Mouse (Mus musculus): ENCODE results near the gene Defa35. TPM values are rescaled to one million over a fixed set of nuclear protein-coding genes. Genes with fewer than 3 reads are reported as not detected.
"Not testable (repeated sequence)": the region's sequence is repeated elsewhere in the genome, so short reads cannot be mapped to it uniquely, and the experiment has no call there.

Defa35 gene
- not detected for total RNA-seq (2021)
- not detected in 2 replicates for polyA plus RNA-seq (2012; rRNA removed)
- long read RNA-seq = 0 reads

- DNase-seq = not testable (repeated sequence)
Observed at GRCm38 (mm10) chr8:21064738-21065137, at the start of gene Defa35. Gene Defa35, plus strand, starts transcription at chr8:21065038.

GRCm38 (mm10) chr8:21025245-21025644, 39.6 kb upstream of the Defa35 start, which contains the start of gene Defa21:
Gene Defa21, plus strand, starts transcription at chr8:21025545.
- not testable (repeated sequence) for DNase-seq

- DNase-seq = not testable (repeated sequence)
Observed at GRCm38 (mm10) chr8:21054747-21055146, 10.1 kb upstream of the Defa35 start, which contains the start of gene Defa23. Gene Defa23, plus strand, starts transcription at chr8:21055047.

DNA sequence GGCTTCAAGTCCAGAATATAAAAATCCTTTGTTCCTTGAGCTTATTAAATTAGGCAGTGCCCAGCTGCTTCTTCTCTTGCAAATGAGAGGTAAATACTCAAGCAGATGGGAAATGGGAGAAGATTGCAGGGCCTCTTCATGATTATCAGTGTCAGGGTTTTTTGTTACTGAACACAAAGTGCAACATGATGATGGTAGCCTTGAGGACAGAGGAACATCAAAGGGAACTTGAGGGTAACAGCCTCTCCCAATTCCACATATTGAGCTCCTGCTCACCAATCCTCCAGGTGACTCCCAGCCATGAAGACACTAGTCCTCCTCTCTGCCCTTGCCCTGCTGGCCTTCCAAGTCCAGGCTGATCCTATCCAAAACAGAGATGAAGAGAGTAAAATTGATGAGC, 19.3 kb downstream of the Defa35 start, which contains the start of gene Defa25:
Defa25 (plus strand) TSS at position 301 of the 400 bp plus-strand sequence.
- not testable (repeated sequence) for DNase-seq

DNA sequence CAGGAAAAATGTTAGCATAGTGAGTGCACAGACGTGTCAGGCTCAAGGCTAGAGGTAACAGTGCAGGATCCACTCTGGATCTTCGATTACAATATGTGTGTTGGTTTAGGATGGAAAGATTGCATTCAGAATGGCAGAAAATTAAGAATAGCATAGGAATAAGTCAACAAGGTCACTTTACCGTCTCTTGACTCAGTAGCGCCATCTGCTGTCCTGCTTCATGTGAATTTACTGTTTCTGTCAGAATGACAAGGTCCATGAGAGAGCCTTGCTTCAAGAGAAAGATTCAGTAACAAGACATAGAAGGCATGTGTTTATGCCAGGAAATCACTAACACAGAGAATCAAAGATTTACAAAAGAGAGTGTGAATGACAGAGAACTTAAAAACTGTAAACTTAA, 28.3 kb downstream of the Defa35 start:
- peak; percentile 19 for DNase-seq

DNA sequence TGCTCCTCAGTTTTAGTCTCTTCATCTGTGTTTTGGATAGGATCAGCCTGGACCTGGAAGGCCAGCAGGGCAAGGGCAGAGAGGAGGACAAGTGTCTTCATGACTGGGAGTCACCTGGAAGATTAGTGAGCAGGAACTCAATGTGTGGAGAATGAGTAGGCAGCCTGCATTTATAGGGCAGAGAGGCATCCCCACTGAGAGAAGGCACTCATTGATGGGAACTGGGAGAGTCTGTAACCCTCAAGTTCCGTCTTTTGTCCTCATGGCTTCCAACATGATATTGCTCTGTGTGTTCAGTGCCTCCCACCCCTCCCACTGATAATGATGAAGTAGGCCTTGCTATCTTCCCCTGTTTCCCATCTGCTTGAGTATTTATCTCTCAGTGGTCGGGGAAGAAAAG, 31.1 kb downstream of the Defa35 start, which contains the start of gene Gm14851:
Gm14851 (minus strand) TSS at position 101 of the 400 bp plus-strand sequence.
- not testable (repeated sequence) for DNase-seq

Other genes starting within 250 kb of the Defa35 start
- not detected for gene Defb33, start 172.4 kb upstream of the Defa35 start, total RNA-seq (2021)
- gene Defb33, start 172.4 kb upstream of the Defa35 start, polyA plus RNA-seq (2012; rRNA removed) = not detected in 2 replicates
- gene Gm15056, start 162.4 kb upstream of the Defa35 start, total RNA-seq (2021) = not detected
- not detected in 2 replicates for gene Gm15056, start 162.4 kb upstream of the Defa35 start, polyA plus RNA-seq (2012; rRNA removed)
- gene Gm6040, start 143.0 kb upstream of the Defa35 start, total RNA-seq (2021) = not detected
- gene Gm6040, start 143.0 kb upstream of the Defa35 start, polyA plus RNA-seq (2012; rRNA removed) = not detected in 2 replicates
- not detected for gene AY761185, start 120.3 kb upstream of the Defa35 start, total RNA-seq (2021)
- gene AY761185, start 120.3 kb upstream of the Defa35 start, polyA plus RNA-seq (2012; rRNA removed) = not detected in 2 replicates
- not detected for gene Defa21, start 39.5 kb upstream of the Defa35 start, total RNA-seq (2021)
- gene Defa21, start 39.5 kb upstream of the Defa35 start, polyA plus RNA-seq (2012; rRNA removed) = not detected in 2 replicates
- not detected for gene Defa23, start 10.0 kb upstream of the Defa35 start, total RNA-seq (2021)
- gene Defa23, start 10.0 kb upstream of the Defa35 start, polyA plus RNA-seq (2012; rRNA removed) = not detected in 2 replicates
- gene Defa25, start 19.4 kb downstream of the Defa35 start, total RNA-seq (2021) = not detected
- gene Defa25, start 19.4 kb downstream of the Defa35 start, polyA plus RNA-seq (2012; rRNA removed) = not detected in 2 replicates
- gene Gm14851, start 31.0 kb downstream of the Defa35 start, total RNA-seq (2021) = not detected
- not detected in 2 replicates for gene Gm14851, start 31.0 kb downstream of the Defa35 start, polyA plus RNA-seq (2012; rRNA removed)
- not detected for gene Defa30, start 69.6 kb downstream of the Defa35 start, total RNA-seq (2021)
- gene Defa30, start 69.6 kb downstream of the Defa35 start, polyA plus RNA-seq (2012; rRNA removed) = not detected in 2 replicates
- not detected for gene Defa22, start 97.2 kb downstream of the Defa35 start, total RNA-seq (2021)
- not detected in 2 replicates for gene Defa22, start 97.2 kb downstream of the Defa35 start, polyA plus RNA-seq (2012; rRNA removed)
- gene Defa31, start 126.6 kb downstream of the Defa35 start, total RNA-seq (2021) = not detected
- not detected in 2 replicates for gene Defa31, start 126.6 kb downstream of the Defa35 start, polyA plus RNA-seq (2012; rRNA removed)
- gene Gm15293, start 136.5 kb downstream of the Defa35 start, total RNA-seq (2021) = not detected
- gene Gm15293, start 136.5 kb downstream of the Defa35 start, polyA plus RNA-seq (2012; rRNA removed) = not detected in 2 replicates
- gene Gm15292, start 184.7 kb downstream of the Defa35 start, total RNA-seq (2021) = not detected
- not detected in 2 replicates for gene Gm15292, start 184.7 kb downstream of the Defa35 start, polyA plus RNA-seq (2012; rRNA removed)